Comparison of ENCODE assay signal across 13 mouse cellular contexts in genomic region chr2:29226671-29227070, GRCm38 (mm10).
DNase-seq lines count a peak whose midpoint lies in the region.
"Had no signal": no experiment of that assay in that cellular context is flagged by ENCODE, and none has a peak within 500 bp of the region (broad histone marks: within the 10 kb centered on the region; RNA-seq: fewer than 3 reads in every experiment).

No protein-coding gene starts in this region.

- DNase-seq in brain, adult 2 months (ENCODE audit: low read depth, low spot score), result peak; percentile 39
- no peak for DNase-seq in cerebellum, adult 9-11 months
- DNase-seq: adrenal gland, adult 2 months; adrenal gland, adult 8-10 months; adrenal gland, postnatal 10 days; adrenal gland, postnatal 14 days; adrenal gland, postnatal 25 days; adrenal gland, postnatal 36 days; B cell, adult 2 months; cerebellum, adult 11 months; cerebellum, adult 11-12 months; cerebellum, adult 18-20 months; cerebellum, adult 8-10 months had no signal
